Mouse (Mus musculus): ENCODE measurements at regions not wholly inside any gene's neighbourhood (a gene's known extent, or its start where the extent isn't known, plus 50 kb on each side); places are given as distances from the start of the nearest gene placed in this dataset.

GRCm38 (mm10) chr1:25921184-25921583, 91.7 kb upstream of the Adgrb3 start:
- DNase-seq (ENCODE audit: low spot score in 2 of 2), result peak in 1 of 2 experiments; percentile 12
- intact Hi-C loops (cut with DNase I), result no loop called here

- intact Hi-C loops (cut with DNase I), result no loop called here
- no peak for DNase-seq (ENCODE audit: low spot score in 2 of 2)
These were observed 64.7 kb upstream of the Adgrb3 start for GRCm38 (mm10) chr1:25894169-25894568.

GRCm38 (mm10) chr1:25892970-25893369, 63.5 kb upstream of the Adgrb3 start:
- intact Hi-C loops (cut with DNase I), result no loop called here
- DNase-seq (ENCODE audit: low spot score in 2 of 2), result no peak

- intact Hi-C loops (cut with DNase I), result no loop called here
- DNase-seq (ENCODE audit: low spot score in 2 of 2), result peak in 1 of 2 experiments; percentile 20
These were observed 62.7 kb upstream of the Adgrb3 start for GRCm38 (mm10) chr1:25892026-25892739.

- intact Hi-C loops (cut with DNase I), result no loop called here
- DNase-seq (ENCODE audit: low spot score in 2 of 2), result no peak
These were observed 58.5 kb upstream of the Adgrb3 start for GRCm38 (mm10) chr1:25888004-25888403.

GRCm38 (mm10) chr1:25885049-25885448, 55.5 kb upstream of the Adgrb3 start:
- intact Hi-C loops (cut with DNase I), result no loop called here
- no peak for DNase-seq (ENCODE audit: low spot score in 2 of 2)
